In the genomic region with DNA sequence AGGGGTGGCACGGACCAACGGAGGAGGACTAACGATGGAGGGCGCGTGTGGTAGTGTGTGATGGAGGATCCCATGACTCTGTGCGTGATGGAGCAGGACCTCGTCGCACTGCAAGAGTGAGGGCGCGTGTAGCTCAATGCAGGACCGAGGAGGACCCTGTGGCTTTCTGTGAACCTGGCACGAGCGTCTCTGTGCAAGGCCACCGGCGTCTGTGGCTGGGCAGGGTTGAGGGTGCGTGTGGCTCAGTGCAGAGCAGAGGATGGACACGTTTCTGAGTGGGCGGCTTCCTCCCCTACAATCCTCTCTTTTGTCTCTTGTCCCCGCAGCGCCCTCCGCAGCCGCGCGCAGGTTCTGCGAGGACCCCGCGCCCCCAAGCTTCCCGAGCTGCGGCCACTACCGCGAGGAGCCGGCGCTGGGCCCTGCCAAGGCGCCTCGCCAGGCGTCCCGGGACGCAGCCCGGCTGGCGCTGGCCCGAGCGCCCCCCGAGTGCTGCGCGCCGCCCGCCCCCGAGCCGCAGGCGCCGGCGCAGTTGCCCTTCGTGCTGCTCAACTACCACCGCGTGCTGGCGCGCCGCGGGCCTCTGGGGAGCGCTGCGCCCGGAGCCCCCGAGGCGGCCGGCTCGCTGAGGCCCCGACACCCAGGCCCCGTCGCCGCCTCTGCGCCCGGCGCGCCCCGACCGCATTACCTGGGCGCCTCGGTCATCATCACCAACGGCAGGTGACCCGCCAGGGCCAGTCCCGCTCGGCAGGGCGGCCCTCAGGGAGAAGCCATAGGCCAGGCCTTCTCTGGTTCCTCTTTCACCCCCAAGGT, we compare ENCODE assay signal across 9 mouse cellular contexts. TPM values are rescaled to one million over a fixed set of nuclear protein-coding genes. Genes with fewer than 3 reads are reported as not detected.
DNase-seq lines count a peak whose midpoint lies in the region; ATAC-seq and TF ChIP-seq lines count a peak whose summit lies in the region.
"Had no signal": no experiment of that assay in that cellular context is flagged by ENCODE, and none has a peak within 500 bp of the region (broad histone marks: within the 10 kb centered on the region; RNA-seq: fewer than 3 reads in every experiment).

No protein-coding gene starts in this region.

- no peak for TF ChIP-seq CTCF in brain, embryonic 14.5 days (IDR thresholded peaks at IDR 0.05; ENCODE audit: borderline replicate concordance, extremely low read depth, insufficient read depth, insufficient read length)

- 1% methylated on average over 72 of the region's 83 CpGs for WGBS in forebrain, embryonic 16.5 days

- H3K9ac ChIP-seq in forebrain, embryonic 16.5 days (replicated peaks; ENCODE audit: low read depth, low read length) = peak overlapping the region; percentile 63

- H3K36me3 ChIP-seq in forebrain, embryonic 16.5 days (ENCODE audit: control insufficient read depth, insufficient read depth) = no peaks in the 10 kb centered on the region

- H3K27ac ChIP-seq in forebrain, embryonic 16.5 days (ENCODE audit: low read length) = no peak overlapping the region

- peak; percentile 41 to 54 for DNase-seq in layer of hippocampus, postnatal 10 days (ENCODE audit: low spot score in 2 of 2)
- no peak for DNase-seq in layer of hippocampus, postnatal 14 days (ENCODE audit: low spot score in 2 of 2)
- DNase-seq in brain, embryonic 14.5 days (ENCODE audit: low read depth) = peak; percentile 51
- peak; percentile 41 for DNase-seq in mesoderm, embryonic 11.5 days (ENCODE audit: low read depth, low spot score)
- DNase-seq in ovary, postnatal 10 days (ENCODE audit: low spot score) = no peak
- DNase-seq in layer of hippocampus, adult 9-10 months (ENCODE audit: low spot score) = no peak

- no peaks in the 10 kb centered on the region for H3K9me3 ChIP-seq in forebrain, embryonic 16.5 days (ENCODE audit: control insufficient read depth, low read length)

- no peak for TF ChIP-seq POLR2A in brain, embryonic 14.5 days (IDR thresholded peaks at IDR 0.05; ENCODE audit: borderline replicate concordance, extremely low read depth, insufficient read depth, insufficient read length, poor library complexity, severe bottlenecking)

- H3K4me2 ChIP-seq in forebrain, embryonic 16.5 days (ENCODE audit: low read length) = peak overlapping the region; percentile 78

- H3K27me3 ChIP-seq in forebrain, embryonic 16.5 days (replicated peaks; ENCODE audit: control insufficient read depth, insufficient read depth, low read length) = peaks cover 33% of the 10 kb centered on the region

- peaks cover 30% of the 10 kb centered on the region for H3K4me1 ChIP-seq in forebrain, embryonic 16.5 days (replicated peaks; ENCODE audit: control insufficient read depth, insufficient read depth, low read length)

- ATAC-seq in forebrain, embryonic 16.5 days = peak; percentile 57
- no peak for ATAC-seq in inflammation-experienced regulatory T-cells, adult 6 months

- peak overlapping the region; percentile 50 for H3K4me3 ChIP-seq in forebrain, embryonic 16.5 days (replicated peaks; ENCODE audit: low read length)

RNA-seq across cellular contexts. Expression of gene Sim2, which starts 40.6 kb away (rescaled TPM):
- under 1 TPM; 0.09 to 0.65 TPM for total RNA-seq in layer of hippocampus, postnatal 10 days (2021)
- total RNA-seq in layer of hippocampus, postnatal 14 days (2021) = under 1 TPM; 0.10 to 0.41 TPM
- 0.74 and 0.81 TPM in 2 replicates for polyA plus RNA-seq in brain, embryonic 14.5 days (2012; rRNA removed)
- polyA plus RNA-seq in forebrain, embryonic 16.5 days (2015; fragmentation: Nextera tagmentation; extraction: Ambion mirVana) = 0.06 TPM in 1 of 2 replicates, not detected in the other
- not detected for polyA plus RNA-seq in inflammation-experienced regulatory T-cells, adult 6 months (2017; shearing (Covaris generic))
- total RNA-seq: left cerebral cortex, adult 18-20 months had no signal

Comparison
In these comparisons a context has a peak if more than half of its experiments do, and no peak if none do; other contexts are left out.
1. DNase-seq: peak in layer of hippocampus, postnatal 10 days (2 of 2), brain, embryonic 14.5 days (single experiment) and mesoderm, embryonic 11.5 days (single experiment); none in layer of hippocampus, postnatal 14 days (0 of 2), ovary, postnatal 10 days (single experiment) and layer of hippocampus, adult 9-10 months (single experiment).